15 mouse cellular contexts compared by ENCODE assay signal in genomic region chr11:74990501-74990900, GRCm38 (mm10).
DNase-seq lines count a peak whose midpoint lies in the region; ATAC-seq lines count a peak whose summit lies in the region.
"Had no signal": no experiment of that assay in that cellular context is flagged by ENCODE, and none has a peak within 500 bp of the region (broad histone marks: within the 10 kb centered on the region; RNA-seq: fewer than 3 reads in every experiment).

No protein-coding gene starts in this region.

- no peaks in the 10 kb centered on the region for H3K27me3 ChIP-seq in heart, embryonic 13.5 days (replicated peaks)
- H3K27me3 ChIP-seq in embryonic facial prominence, embryonic 15.5 days: no peaks in the 10 kb centered on the region
- no peaks in the 10 kb centered on the region for H3K27me3 ChIP-seq in liver, embryonic 11.5 days (replicated peaks; ENCODE audit: control insufficient read depth, insufficient read depth, low read length)
- no peaks in the 10 kb centered on the region for H3K27me3 ChIP-seq in forebrain, embryonic 13.5 days
- H3K27me3 ChIP-seq: liver, embryonic 12.5 days; neural tube, embryonic 13.5 days; Patski had no signal

- H3K9me3 ChIP-seq in heart, embryonic 13.5 days: no peaks in the 10 kb centered on the region
- no peaks in the 10 kb centered on the region for H3K9me3 ChIP-seq in embryonic facial prominence, embryonic 15.5 days (replicated peaks)
- H3K9me3 ChIP-seq in liver, embryonic 11.5 days (ENCODE audit: control insufficient read depth, low read length): no peaks in the 10 kb centered on the region
- H3K9me3 ChIP-seq in forebrain, embryonic 13.5 days (replicated peaks): no peaks in the 10 kb centered on the region
- H3K9me3 ChIP-seq: forebrain, embryonic 10.5 days; liver, embryonic 12.5 days; neural tube, embryonic 13.5 days had no signal

- no peak overlapping the region for H3K9ac ChIP-seq in heart, embryonic 13.5 days
- no peak overlapping the region for H3K9ac ChIP-seq in embryonic facial prominence, embryonic 15.5 days
- H3K9ac ChIP-seq in liver, embryonic 11.5 days (ENCODE audit: low read depth, low read length): no peak overlapping the region
- H3K9ac ChIP-seq in forebrain, embryonic 13.5 days: no peak overlapping the region
- H3K9ac ChIP-seq: liver, embryonic 12.5 days; neural tube, embryonic 13.5 days had no signal

- no peak for ATAC-seq in heart, embryonic 13.5 days (ENCODE audit: extremely low read depth, insufficient number of reproducible peaks, low FRiP score, low TSS enrichment)
- ATAC-seq in embryonic facial prominence, embryonic 15.5 days (ENCODE audit: insufficient number of reproducible peaks, low FRiP score, low TSS enrichment, low read depth): no peak
- ATAC-seq in liver, embryonic 11.5 days (replicated peaks; ENCODE audit: low FRiP score): no peak
- no peak for ATAC-seq in forebrain, embryonic 13.5 days
- ATAC-seq: liver, embryonic 12.5 days; Patski had no signal

- WGBS in heart, embryonic 13.5 days: 63% methylated on average over 5 of the region's 5 CpGs
- WGBS in embryonic facial prominence, embryonic 15.5 days: 58% methylated on average over 5 of the region's 5 CpGs
- WGBS in liver, embryonic 11.5 days: 78% methylated on average over 5 of the region's 5 CpGs
- 89% methylated on average over 5 of the region's 5 CpGs for WGBS in forebrain, embryonic 13.5 days

- intact Hi-C loops in heart, postnatal 25 days (cut with DNase I): loop anchor here (5.0 kb wide), 1 partner anchor 92 kb away; no protein-coding TSS in a partner anchor
- intact Hi-C loops in heart, postnatal 36 days (cut with DNase I): loop anchor here (5.0 kb wide), 1 partner anchor 62 kb away; no protein-coding TSS in a partner anchor

- DNase-seq in heart, postnatal 25 days (ENCODE audit: low spot score): no peak
- DNase-seq in heart, postnatal 36 days: peak; percentile 47 to 54
- DNase-seq in skeletal muscle tissue, adult 2 months (ENCODE audit: low read depth, low spot score): peak; percentile 64
- no peak for DNase-seq in liver, embryonic 11.5 days (ENCODE audit: low spot score)
- DNase-seq: cerebellum, adult 9-11 months; embryo, embryonic 11 days; thymus, adult 18-20 months had no signal

- no peak overlapping the region for H3K4me3 ChIP-seq in heart, embryonic 13.5 days
- H3K4me3 ChIP-seq in embryonic facial prominence, embryonic 15.5 days (replicated peaks): no peak overlapping the region
- H3K4me3 ChIP-seq in liver, embryonic 11.5 days (ENCODE audit: low read depth, low read length): no peak overlapping the region
- H3K4me3 ChIP-seq in forebrain, embryonic 13.5 days: no peak overlapping the region
- H3K4me3 ChIP-seq: forebrain, embryonic 10.5 days; liver, embryonic 12.5 days; neural tube, embryonic 13.5 days had no signal

- peaks cover 40% of the 10 kb centered on the region for H3K4me1 ChIP-seq in heart, embryonic 13.5 days
- peaks cover 37% of the 10 kb centered on the region for H3K4me1 ChIP-seq in embryonic facial prominence, embryonic 15.5 days
- H3K4me1 ChIP-seq in liver, embryonic 11.5 days (replicated peaks; ENCODE audit: control insufficient read depth, insufficient read depth, low read length): peaks cover 3% of the 10 kb centered on the region; the same call in 1 of the 2 replicates
- no peaks in the 10 kb centered on the region for H3K4me1 ChIP-seq in forebrain, embryonic 13.5 days
- H3K4me1 ChIP-seq: forebrain, embryonic 10.5 days had no signal

- H3K4me2 ChIP-seq in heart, embryonic 13.5 days: no peak overlapping the region
- no peak overlapping the region for H3K4me2 ChIP-seq in embryonic facial prominence, embryonic 15.5 days (replicated peaks)
- no peak overlapping the region for H3K4me2 ChIP-seq in liver, embryonic 11.5 days
- H3K4me2 ChIP-seq in forebrain, embryonic 13.5 days: no peak overlapping the region
- H3K4me2 ChIP-seq: liver, embryonic 12.5 days; neural tube, embryonic 13.5 days had no signal

- H3K36me3 ChIP-seq in heart, embryonic 13.5 days: peaks cover 39% of the 10 kb centered on the region
- H3K36me3 ChIP-seq in embryonic facial prominence, embryonic 15.5 days: peaks cover 7% of the 10 kb centered on the region
- H3K36me3 ChIP-seq in liver, embryonic 11.5 days (ENCODE audit: control insufficient read depth, insufficient read depth, low read length): no peaks in the 10 kb centered on the region
- H3K36me3 ChIP-seq in forebrain, embryonic 13.5 days (ENCODE audit: poor library complexity, severe bottlenecking): peaks cover 42% of the 10 kb centered on the region

- 0 out of 2 replicates have a peak overlapping the region, but pooled peaks have one; percentile 1 for H3K27ac ChIP-seq in heart, embryonic 13.5 days (replicated peaks)
- peak overlapping the region; percentile 55 for H3K27ac ChIP-seq in embryonic facial prominence, embryonic 15.5 days (replicated peaks)
- no peak overlapping the region for H3K27ac ChIP-seq in liver, embryonic 11.5 days (ENCODE audit: low read depth, low read length)
- H3K27ac ChIP-seq in forebrain, embryonic 13.5 days: no peak overlapping the region
- H3K27ac ChIP-seq: forebrain, embryonic 10.5 days; kidney, postnatal 0 days; liver, embryonic 12.5 days; neural tube, embryonic 13.5 days had no signal

Comparison
In these comparisons a context has a peak if more than half of its experiments do, and no peak if none do; other contexts are left out.
1. DNase-seq: peak in heart, postnatal 36 days (2 of 2) and skeletal muscle tissue, adult 2 months (single experiment); none in heart, postnatal 25 days (single experiment) and liver, embryonic 11.5 days (single experiment).
2. H3K27ac ChIP-seq: peak in heart, embryonic 13.5 days (single experiment) and embryonic facial prominence, embryonic 15.5 days (single experiment); none in liver, embryonic 11.5 days (single experiment) and forebrain, embryonic 13.5 days (single experiment).